Mouse (Mus musculus) urinary bladder, postnatal 4 days (tissue): ENCODE results near the gene Myo9b.
"Not testable (repeated sequence)": the region's sequence is repeated elsewhere in the genome, so short reads cannot be mapped to it uniquely, and the experiment has no call there.

Source experiments
- DNase-seq, 2 experiments: peaks; one replicate each; pipeline ENCODE4 v3.0.0; 2021 to 2022; ENCODE audit warnings: low spot score in 2 of 2

Myo9b gene

GRCm38 (mm10) chr8:71272286-71273150 lies at the start of gene Myo9b, which contains the start of gene Haus8:
Gene Myo9b (plus strand): TSS chr8:71272714.
Gene Haus8 (minus strand): TSS chr8:71272934.
- peak; percentile 97 for DNase-seq

DNA sequence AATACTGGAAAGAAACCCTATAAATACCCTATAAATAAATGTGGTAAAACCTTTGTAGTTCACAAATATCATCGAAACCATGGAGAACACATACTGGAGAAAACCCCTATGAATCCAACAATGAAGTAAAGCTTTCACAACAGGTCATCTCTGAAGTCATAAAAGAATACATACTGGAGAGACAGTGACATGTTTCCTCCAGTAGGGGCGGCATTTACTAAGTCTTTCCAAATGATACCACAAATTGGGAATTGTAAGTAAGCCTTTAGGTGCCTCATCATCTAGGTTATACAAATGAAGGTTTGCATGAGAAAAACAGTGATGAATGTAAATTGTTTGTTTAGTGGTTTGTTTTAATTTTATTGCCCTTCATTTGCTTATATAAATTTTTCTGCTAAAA lies 48.0 kb upstream of the Myo9b start:
- no peak for DNase-seq

DNA sequence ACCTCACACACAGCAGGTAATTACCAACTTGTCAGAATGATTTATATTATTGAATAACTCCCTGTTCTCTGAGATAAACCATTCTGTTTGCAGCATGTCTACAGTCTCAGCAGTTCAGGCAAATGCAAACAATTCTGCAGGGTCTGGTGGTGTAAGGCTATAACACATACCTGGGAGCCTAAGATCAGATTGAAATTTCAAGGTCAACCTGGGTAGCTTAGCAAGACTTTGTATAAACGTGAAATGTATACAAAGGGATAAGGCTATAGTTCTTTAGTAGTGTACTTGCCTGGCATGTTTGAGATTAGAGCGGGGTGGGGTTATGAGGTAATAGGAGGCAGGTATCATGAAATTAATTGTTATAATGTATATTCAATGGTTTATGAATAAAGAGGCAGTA lies 29.8 kb upstream of the Myo9b start:
- no peak for DNase-seq

DNA sequence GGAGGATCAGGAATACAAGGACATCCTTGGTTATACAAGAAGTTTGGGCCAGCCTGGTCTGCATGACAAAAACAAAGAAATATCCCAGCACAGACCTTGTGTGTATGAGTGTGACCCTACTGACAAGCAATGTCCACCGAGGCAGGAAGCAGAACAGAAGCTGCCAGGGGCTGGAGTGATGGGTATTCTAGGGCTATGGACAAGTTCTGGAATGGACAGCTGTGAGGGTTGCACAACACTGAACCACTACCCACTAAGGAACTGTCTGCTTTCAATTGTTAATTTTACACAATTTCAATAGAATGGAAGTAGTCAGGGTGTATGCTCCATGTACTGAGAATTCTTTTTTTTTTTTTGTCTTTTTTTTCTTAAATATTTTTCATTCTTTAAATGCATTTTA lies 24.3 kb upstream of the Myo9b start:
- no peak for DNase-seq

GRCm38 (mm10) chr8:71256545-71257232 lies 15.8 kb upstream of the Myo9b start:
- DNase-seq: no peak

DNA sequence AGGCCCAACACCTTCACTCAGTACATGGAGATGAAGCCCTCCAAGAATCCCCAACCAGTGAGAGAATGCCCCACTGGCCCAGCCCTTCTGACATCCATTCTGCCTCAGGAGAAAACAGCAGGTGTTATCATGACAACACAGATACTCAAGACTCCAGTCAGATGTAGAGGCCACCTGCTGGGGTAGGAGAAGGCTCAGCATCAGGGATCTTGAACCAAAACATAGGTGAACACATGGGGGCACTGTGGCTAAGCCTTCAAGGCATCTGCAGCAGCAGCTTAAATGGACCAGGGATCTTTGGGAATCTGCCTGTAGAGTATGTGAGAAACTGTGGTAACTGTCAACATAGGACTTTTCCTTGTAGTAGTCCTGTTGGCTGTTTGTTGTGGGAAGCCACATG lies 11.3 kb upstream of the Myo9b start:
- DNase-seq: peak in 1 of 2 experiments; percentile 56

DNA sequence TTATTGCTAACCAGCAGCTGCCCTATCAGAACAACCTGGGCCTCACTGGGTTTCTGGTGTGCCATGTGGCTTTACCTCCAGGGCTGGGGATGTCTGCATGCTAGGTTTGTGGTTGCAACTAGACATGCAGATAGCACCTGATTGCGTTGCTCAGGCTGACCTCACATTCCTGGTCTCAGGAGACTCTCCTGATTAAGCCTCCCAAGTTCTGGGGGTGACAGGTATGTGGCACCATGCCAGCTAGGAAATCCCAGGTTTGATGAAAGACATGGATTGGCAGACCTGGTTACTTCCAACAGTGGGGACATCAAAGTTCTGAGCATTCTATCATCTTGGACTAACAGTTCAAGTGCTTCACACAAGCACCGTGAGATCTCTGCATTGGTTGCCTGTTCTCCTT lies 4.8 kb upstream of the Myo9b start:
- peak in 1 of 2 experiments; percentile 57 for DNase-seq

GRCm38 (mm10) chr8:71268286-71268685 lies 4.2 kb upstream of the Myo9b start:
- DNase-seq: peak in 1 of 2 experiments; percentile 55

DNA sequence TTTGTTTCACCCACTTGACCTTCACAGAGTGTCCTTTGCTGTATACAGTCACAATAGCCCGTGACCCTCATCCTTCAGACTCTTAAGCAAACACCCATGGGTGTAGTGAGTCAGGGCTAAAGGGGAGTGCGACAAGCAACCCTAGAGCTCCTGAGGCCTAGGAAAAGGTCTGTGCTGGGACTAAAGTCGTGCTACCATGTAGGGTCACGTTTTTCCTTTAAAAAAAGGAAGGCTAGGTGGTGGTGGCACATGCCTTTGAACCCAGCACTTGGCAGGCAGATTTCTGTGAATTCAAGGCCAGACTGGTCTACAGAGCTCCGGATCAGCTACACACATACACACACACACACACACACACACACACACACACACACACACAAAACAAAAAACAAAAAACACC lies 884 bp upstream of the Myo9b start:
- no peak for DNase-seq

- peak in 1 of 2 experiments; percentile 34 for DNase-seq
These were observed 617 bp downstream of the Myo9b start for GRCm38 (mm10) chr8:71273151-71273510.

DNA sequence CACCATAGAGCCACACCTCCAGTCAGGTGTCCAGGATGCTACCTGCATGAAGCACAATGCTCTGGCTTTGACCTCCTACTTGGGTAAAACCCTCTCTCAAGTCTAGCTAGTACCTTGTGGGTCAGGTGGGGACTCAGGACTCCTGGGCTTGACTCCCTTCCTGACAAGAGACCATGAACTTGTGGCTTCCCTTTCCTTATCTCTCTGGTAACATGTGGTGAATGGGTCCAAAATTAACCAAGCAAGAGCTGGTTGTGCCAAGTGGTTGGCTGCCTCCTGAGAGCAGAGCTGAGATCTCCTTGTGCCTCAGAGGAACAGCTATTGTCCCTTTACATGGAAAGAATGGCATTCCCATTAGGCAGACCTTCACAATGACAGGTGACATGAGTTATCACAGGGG lies 2.0 kb downstream of the Myo9b start:
- no peak for DNase-seq

DNA sequence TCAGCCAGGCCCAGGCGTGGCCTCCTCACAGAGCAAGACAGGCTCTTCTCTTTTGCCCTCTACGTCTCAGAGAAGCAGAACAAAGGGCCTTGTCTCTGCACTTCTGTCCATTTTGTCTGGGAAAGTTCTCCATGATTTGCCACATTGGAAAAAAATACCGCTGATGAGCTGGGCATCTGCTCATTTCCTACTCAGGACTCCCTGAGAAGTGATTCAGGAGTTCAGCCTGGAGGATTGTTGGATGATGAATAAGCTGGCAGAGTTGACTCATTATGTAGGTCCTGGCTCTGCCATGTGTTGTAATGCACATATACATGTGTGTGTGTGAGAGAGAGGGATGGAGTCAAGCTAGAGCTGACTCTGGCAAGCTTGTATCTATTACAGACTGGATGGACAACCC lies 3.7 kb downstream of the Myo9b start:
- DNase-seq: no peak

- not testable (repeated sequence) for DNase-seq
These were observed 6.9 kb downstream of the Myo9b start for GRCm38 (mm10) chr8:71279409-71279808.

- DNase-seq: not testable (repeated sequence)
These were observed 9.2 kb downstream of the Myo9b start for GRCm38 (mm10) chr8:71281731-71282130.

DNA sequence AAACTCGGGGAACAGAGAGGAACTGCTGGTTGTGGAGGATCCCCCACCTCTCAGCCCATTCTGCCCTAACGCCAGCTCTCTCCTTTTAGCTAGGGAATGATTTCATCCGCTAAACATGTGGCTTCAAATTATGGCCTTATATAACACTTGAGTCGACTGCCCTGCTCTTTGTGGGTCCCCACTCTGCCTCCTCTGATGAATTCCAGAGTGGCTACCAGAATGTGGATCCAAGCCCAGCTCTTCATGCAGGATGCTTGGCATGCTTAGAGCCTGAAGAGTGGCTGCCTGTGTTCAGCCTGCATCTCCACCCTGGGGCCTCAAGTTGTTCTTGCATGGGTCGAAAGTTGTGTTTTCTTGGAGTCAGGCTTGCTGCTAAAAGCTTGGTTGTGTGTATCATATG lies 10.1 kb downstream of the Myo9b start:
- DNase-seq: no peak

DNA sequence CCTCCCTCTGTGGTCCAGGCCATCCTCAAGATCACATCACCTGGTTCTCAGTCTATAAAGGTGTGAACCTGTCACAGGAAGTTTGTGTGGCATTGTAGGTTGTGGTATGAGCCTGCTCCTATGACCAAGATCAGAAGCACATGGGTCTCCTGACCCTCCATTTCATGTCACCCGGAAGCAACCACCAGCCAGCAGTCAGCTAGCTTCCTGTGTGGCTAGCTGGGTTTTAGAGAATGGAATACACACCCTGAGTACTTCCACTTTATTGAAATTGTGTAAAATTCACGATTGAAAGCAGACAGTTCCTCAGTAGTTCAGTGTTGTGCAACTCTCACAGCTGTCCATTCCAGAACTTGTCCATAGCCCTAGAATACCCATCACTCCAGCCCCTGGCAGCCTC lies 13.7 kb downstream of the Myo9b start:
- DNase-seq: not testable (repeated sequence)

DNA sequence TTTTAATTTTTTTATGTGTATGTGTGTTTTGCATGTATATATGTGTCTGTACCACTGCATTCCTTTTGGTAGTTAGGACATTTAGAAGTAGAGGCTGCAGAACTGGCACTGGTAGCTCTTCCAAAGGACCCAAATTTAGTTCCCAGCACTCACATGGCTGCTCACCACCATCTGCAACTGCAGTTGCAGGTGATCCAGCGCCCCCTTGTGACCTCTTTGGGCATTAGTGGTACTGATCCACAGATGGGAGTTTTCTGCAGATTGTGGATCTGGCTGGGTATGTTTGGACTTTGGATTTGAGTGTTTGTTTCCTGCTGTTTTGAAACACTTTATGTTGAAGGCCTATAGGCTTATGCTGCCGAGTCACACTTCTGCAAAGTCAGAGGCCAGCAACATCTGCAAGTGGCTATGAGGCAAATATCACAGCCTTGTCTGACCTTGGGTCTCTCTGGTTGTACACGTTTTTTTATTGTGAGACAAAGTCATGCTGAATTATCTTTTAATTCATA lies 16.0 kb downstream of the Myo9b start:
- no peak for DNase-seq

- DNase-seq: no peak
These were observed 16.6 kb downstream of the Myo9b start for GRCm38 (mm10) chr8:71289098-71289497.

DNA sequence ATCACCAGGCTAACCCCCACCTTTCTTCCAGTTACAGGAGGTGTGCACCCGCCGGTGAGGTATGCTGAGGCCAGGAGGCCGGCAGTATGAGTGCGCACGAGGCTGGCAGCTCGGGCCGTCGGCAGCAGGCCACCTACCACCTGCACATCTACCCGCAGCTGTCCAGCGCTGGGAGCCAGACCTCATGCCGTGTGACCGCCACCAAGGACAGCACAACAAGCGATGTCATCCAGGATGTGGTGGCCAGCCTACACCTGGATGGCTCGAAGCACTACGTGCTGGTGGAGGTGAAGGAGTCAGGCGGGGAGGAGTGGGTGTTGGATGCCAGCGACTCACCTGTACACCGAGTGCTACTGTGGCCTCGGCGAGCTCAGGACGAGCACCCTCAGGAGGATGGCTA lies 17.7 kb downstream of the Myo9b start:
- no peak for DNase-seq

GRCm38 (mm10) chr8:71290911-71291310 lies 18.4 kb downstream of the Myo9b start:
- DNase-seq: no peak

DNA sequence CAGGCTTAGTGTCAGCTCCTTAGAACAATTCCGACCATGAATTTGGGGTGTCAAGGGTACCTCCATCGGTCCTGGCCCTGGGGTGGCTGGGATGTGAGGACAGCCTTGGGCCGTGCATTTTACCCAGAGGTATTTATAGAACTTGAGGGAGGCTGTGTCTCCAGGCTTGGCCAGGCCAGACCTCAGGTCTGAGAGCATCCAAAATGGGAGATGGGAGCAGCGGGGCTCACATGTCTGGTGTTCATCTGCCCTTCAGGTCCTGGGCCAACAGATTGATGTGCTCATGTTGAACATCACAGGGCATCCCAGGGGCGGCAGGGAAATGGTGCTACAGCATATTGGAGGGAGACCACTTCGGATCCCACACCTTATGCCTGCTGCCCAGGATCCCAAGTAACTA lies 18.8 kb downstream of the Myo9b start:
- no peak for DNase-seq

- not testable (repeated sequence) for DNase-seq
These were observed 21.4 kb downstream of the Myo9b start for GRCm38 (mm10) chr8:71293930-71294329.

DNA sequence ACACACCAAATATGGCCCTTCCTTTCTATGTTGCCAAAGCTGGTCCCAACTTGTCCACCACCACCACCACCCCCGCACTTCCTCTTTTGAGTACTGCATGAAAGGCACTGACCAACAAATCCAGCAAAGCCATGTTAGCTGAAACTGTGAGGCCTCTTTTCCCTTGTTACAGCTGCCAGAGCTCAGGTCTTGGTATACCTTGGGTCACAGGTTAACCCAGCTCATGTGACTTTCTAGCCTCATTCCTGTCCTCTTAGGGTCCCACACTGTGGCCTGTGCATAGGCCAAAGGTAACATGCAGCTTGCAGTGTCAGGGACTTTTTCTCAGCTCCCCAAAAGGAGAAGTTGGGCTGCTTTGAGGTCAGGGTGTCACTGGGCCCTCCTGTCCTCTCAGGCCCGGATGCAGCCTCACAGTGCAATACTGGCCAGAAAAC lies 23.7 kb downstream of the Myo9b start:
- no peak for DNase-seq
